Mouse (Mus musculus) neural tube, embryonic 14.5 days (tissue): Measurements from ENCODE around the gene Trpm4. TPM values are rescaled to one million over a fixed set of nuclear protein-coding genes. Genes with fewer than 3 reads are reported as not detected.

Experiments
- ATAC-seq: fragments of 200-750 bp; cut with Nextera tagmentation; 2 replicates; pipeline ENCODE4 v1.8.0; 2017; ENCODE audit warnings: low read depth, mild to moderate bottlenecking, moderate TSS enrichment, moderate library complexity
- H3K27ac ChIP-seq: fragments of 300-500 bp; sonication (generic); 2 replicates; pipeline ENCODE4 v1.5.1; 2014; ENCODE audit warnings: low read depth, mild to moderate bottlenecking, control low read depth, low read length, moderate library complexity, mixed read lengths
- H3K27me3 ChIP-seq: fragments of 300-500 bp; sonication (generic); 2 replicates; pipeline ENCODE4 v1.6.1; 2014; ENCODE audit warnings: low read length; ENCODE audit not compliant: control insufficient read depth, insufficient read depth
- H3K36me3 ChIP-seq: fragments of 300-500 bp; sonication (generic); 2 replicates; pipeline ENCODE4 v1.6.1; 2014; ENCODE audit warnings: low read length, mixed read lengths; ENCODE audit not compliant: control insufficient read depth, insufficient read depth
- H3K4me1 ChIP-seq: fragments of 300-500 bp; sonication (generic); 2 replicates; pipeline ENCODE4 v1.6.1; 2014; ENCODE audit warnings: low read length; ENCODE audit not compliant: control insufficient read depth, insufficient read depth
- H3K4me2 ChIP-seq: fragments of 300-500 bp; sonication (generic); 2 replicates; pipeline ENCODE4 v1.6.1; 2014; ENCODE audit warnings: mild to moderate bottlenecking, low read depth, low read length, control low read depth
- H3K4me3 ChIP-seq: fragments of 300-500 bp; sonication (generic); 2 replicates; pipeline ENCODE4 v1.5.1; 2014; ENCODE audit warnings: low read depth, low read length, control low read depth, mixed read lengths
- H3K9ac ChIP-seq: fragments of 300-500 bp; sonication (generic); replicated peaks from 2 replicates; pipeline ENCODE4 v1.6.1; 2014; ENCODE audit warnings: low read depth, mild to moderate bottlenecking, control low read depth, low read length, mixed read lengths
- H3K9me3 ChIP-seq: fragments of 300-500 bp; sonication (generic); 2 replicates; pipeline ENCODE4 v1.6.1; 2016; ENCODE audit warnings: low read length; ENCODE audit not compliant: control insufficient read depth
- WGBS: fragments of 180-500 bp; shearing (Covaris S2); extraction: QIAGEN DNeasy Blood & Tissue Kit; methylation state at CpG from one replicate; pipeline ENCODE4 v1.1.7; 2014; 5-methylcytosine and 5-hydroxymethylcytosine counted together
- polyA plus RNA-seq: library from polyadenylated mRNA; unstranded; fragments of >200 nt; fragmentation: Nextera tagmentation; extraction: Ambion mirVana; gene quantifications from 2 replicates; pipeline ENCODE4 v1.2.1, GENCODE M21; 2014

Gene Trpm4
- polyA plus RNA-seq, 1 experiment from 2014 or later, result 10.9 TPM

- H3K27ac ChIP-seq, result no peak overlapping the region
- H3K27me3 ChIP-seq, result no peaks in the 10 kb centered on the region
- H3K9me3 ChIP-seq, result no peaks in the 10 kb centered on the region
- H3K36me3 ChIP-seq, result no peaks in the 10 kb centered on the region
- H3K4me1 ChIP-seq, result peaks cover 11% of the 10 kb centered on the region; the same call in 1 of the 2 replicates
- 76% methylated on average over 13 of the region's 13 CpGs for WGBS
- no peak for ATAC-seq
- no peak overlapping the region for H3K4me2 ChIP-seq
- no peak overlapping the region for H3K9ac ChIP-seq
- H3K4me3 ChIP-seq, result no peak overlapping the region
These were observed 4.6 kb downstream of the Trpm4 start for GRCm38 (mm10) chr7:45328841-45329475.

DNA sequence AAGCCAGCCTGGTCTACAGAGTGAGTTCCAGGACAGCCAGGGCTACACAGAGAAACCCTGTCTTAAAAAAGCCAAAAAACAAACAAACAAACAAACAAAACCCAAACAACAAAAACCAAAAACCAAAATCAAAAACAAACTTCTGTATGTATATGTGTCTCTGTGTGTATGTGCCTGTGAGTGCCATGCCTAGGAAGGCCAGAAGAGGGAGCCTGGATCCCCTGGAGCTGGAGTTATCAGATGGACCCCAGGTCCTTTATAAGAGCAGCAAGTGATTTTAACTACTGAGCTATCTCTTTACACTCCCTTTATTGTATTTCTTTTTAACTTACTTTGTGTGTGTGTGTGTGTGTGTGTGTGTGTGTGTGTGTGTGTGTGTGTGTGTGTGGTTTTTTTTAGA lies 7.8 kb downstream of the Trpm4 start:
- Histone ChIP-seq H3K36me3 (no peaks in the 10 kb centered on the region), H3K4me3 (no peak overlapping the region), H3K9ac (no peak overlapping the region), H3K4me2 (no peak overlapping the region), H3K9me3 (no peaks in the 10 kb centered on the region), H3K27ac (no peak overlapping the region), H3K27me3 (no peaks in the 10 kb centered on the region), H3K4me1 (no peaks in the 10 kb centered on the region)
- ATAC-seq, result no peak

DNA sequence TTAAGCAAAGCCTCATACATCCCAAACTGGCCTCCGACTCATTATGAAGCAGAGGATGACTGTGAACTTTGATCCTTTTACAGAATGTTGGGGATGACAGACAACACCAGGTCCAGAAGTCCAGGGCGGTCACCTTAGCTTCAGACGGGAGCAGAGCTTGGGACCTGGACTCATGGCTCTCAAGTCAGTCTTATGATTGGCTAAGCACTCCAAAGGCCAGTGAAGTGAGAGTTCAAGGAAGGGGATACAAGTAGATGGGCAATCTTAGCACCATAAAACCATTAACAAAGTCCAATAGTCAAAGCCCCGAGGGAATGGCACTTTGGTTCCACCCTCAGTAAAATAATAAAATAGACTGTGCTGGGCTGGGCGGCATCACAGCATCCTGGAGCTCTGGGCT lies 10.5 kb downstream of the Trpm4 start:
- Histone ChIP-seq H3K9me3 (no peaks in the 10 kb centered on the region), H3K27ac (no peak overlapping the region), H3K4me1 (no peaks in the 10 kb centered on the region), H3K4me2 (no peak overlapping the region), H3K4me3 (no peak overlapping the region), H3K9ac (no peak overlapping the region), H3K36me3 (no peaks in the 10 kb centered on the region), H3K27me3 (no peaks in the 10 kb centered on the region)
- ATAC-seq, result no peak
- WGBS, result 30% methylated on average over 5 of the region's 5 CpGs

GRCm38 (mm10) chr7:45322245-45322644 lies 11.3 kb downstream of the Trpm4 start:
- WGBS, result 92% methylated on average over 4 of the region's 4 CpGs
- Histone ChIP-seq H3K27me3 (no peaks in the 10 kb centered on the region), H3K4me3 (no peak overlapping the region), H3K4me1 (no peaks in the 10 kb centered on the region), H3K9me3 (no peaks in the 10 kb centered on the region), H3K9ac (no peak overlapping the region), H3K36me3 (no peaks in the 10 kb centered on the region), H3K4me2 (no peak overlapping the region), H3K27ac (no peak overlapping the region)
- no peak for ATAC-seq

DNA sequence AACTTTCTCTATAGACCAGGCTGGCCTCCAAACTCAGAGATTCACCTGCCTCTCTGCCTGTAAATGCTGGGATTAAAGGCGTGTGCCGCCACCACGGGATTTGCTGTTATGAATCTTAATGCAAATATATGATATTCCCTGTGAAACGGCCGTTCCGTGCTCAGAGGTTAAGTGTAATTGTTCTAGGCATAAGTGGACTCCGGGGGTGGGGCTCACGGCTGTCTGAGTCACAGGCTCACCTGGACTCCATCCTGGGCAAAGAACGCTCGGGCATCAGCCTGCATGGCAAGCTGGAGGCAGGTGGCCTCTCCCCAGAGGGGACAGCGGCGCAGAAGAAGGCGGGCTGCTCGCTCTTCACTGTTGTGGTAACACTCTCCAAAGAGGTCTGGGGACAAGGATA lies 17.0 kb downstream of the Trpm4 start:
- no peak overlapping the region for H3K4me3 ChIP-seq
- H3K4me1 ChIP-seq, result 0 out of 2 replicates have a peak, but pooled peaks cover 6% of the 10 kb centered on the region
- H3K4me2 ChIP-seq, result no peak overlapping the region
- H3K9ac ChIP-seq, result no peak overlapping the region
- WGBS, result 94% methylated on average over 14 of the region's 14 CpGs
- no peaks in the 10 kb centered on the region for H3K9me3 ChIP-seq
- H3K27ac ChIP-seq, result no peak overlapping the region
- no peaks in the 10 kb centered on the region for H3K36me3 ChIP-seq
- H3K27me3 ChIP-seq, result no peaks in the 10 kb centered on the region
- no peak for ATAC-seq

GRCm38 (mm10) chr7:45315182-45315701 lies 18.3 kb downstream of the Trpm4 start:
- ATAC-seq, result no peak
- H3K4me1 ChIP-seq, result 0 out of 2 replicates have a peak, but pooled peaks cover 6% of the 10 kb centered on the region
- no peak overlapping the region for H3K9ac ChIP-seq
- H3K4me3 ChIP-seq, result no peak overlapping the region
- no peaks in the 10 kb centered on the region for H3K27me3 ChIP-seq
- H3K9me3 ChIP-seq, result no peaks in the 10 kb centered on the region
- no peak overlapping the region for H3K27ac ChIP-seq
- H3K4me2 ChIP-seq, result no peak overlapping the region
- H3K36me3 ChIP-seq, result no peaks in the 10 kb centered on the region
- 81% methylated on average over 10 of the region's 10 CpGs for WGBS

- H3K36me3 ChIP-seq, result no peaks in the 10 kb centered on the region
- 28% methylated on average over 9 of the region's 9 CpGs for WGBS
- H3K9me3 ChIP-seq, result no peaks in the 10 kb centered on the region
- H3K4me1 ChIP-seq, result 0 out of 2 replicates have a peak, but pooled peaks cover 6% of the 10 kb centered on the region
- no peak overlapping the region; the same call in 1 of the 2 replicates for H3K4me2 ChIP-seq
- no peak overlapping the region for H3K9ac ChIP-seq
- H3K27me3 ChIP-seq, result no peaks in the 10 kb centered on the region
- H3K27ac ChIP-seq, result peak overlapping the region; percentile 2; the same call in 1 of the 2 replicates
- ATAC-seq, result 0 out of 2 replicates have a peak, but pooled peaks have one; percentile 7
- H3K4me3 ChIP-seq, result no peak overlapping the region
These were observed 20.1 kb downstream of the Trpm4 start for GRCm38 (mm10) chr7:45313495-45313894.

DNA sequence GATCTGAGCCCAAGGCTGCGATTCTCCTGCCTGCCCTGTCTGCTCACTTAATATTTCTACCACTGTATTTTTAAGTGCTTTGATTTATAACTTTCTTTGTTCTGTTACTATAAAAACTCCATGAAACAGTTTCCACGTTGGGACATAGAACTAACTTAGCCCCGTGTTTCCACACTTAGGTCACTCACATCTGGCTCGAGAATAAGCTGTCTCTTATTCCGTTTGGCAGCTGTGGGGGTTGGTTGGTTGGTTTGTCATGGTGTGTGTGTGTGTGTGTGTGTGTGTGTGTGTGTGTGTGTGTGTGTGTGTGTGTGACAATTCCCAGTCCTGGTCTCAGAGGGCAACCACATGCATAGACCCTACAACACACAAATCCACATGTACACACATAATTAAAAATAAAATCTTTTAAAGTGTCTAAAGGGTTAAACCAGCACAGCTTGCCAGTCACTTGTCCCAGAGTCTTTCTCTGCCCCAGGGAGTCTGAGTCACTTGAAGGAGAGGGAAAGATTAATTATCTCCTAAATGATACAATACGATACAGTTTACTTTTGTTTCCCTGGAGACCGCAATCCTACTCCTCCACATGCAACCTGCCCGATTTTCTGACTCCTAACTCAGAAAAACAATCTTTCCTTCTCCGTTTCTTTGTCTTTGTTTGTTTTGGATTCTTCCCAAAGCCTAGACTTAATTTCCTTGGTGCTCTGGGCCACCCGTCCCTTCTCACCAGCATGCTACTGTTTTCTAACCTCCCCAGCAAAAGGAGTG lies 20.7 kb downstream of the Trpm4 start:
- Histone ChIP-seq H3K4me1 (0 out of 2 replicates have a peak, but pooled peaks cover 6% of the 10 kb centered on the region), H3K4me3 (no peak overlapping the region), H3K27ac (peak overlapping the region; percentile 2; the same call in 1 of the 2 replicates), H3K36me3 (no peaks in the 10 kb centered on the region), H3K9ac (no peak overlapping the region), H3K9me3 (no peaks in the 10 kb centered on the region), H3K27me3 (no peaks in the 10 kb centered on the region), H3K4me2 (no peak overlapping the region; the same call in 1 of the 2 replicates)
- 21% methylated on average over 10 of the region's 10 CpGs for WGBS
- ATAC-seq, result no peak

- Histone ChIP-seq H3K4me1 (0 out of 2 replicates have a peak, but pooled peaks cover 6% of the 10 kb centered on the region), H3K36me3 (no peaks in the 10 kb centered on the region), H3K9ac (no peak overlapping the region), H3K9me3 (no peaks in the 10 kb centered on the region), H3K27me3 (no peaks in the 10 kb centered on the region), H3K4me2 (no peak overlapping the region), H3K4me3 (no peak overlapping the region), H3K27ac (no peak overlapping the region)
- 69% methylated on average over 8 of the region's 8 CpGs for WGBS
- ATAC-seq, result no peak
These were observed 21.6 kb downstream of the Trpm4 start for GRCm38 (mm10) chr7:45312023-45312422.
